Mouse (Mus musculus) neural tube, embryonic 13.5 days (tissue): ENCODE measurements around the gene Mapk12. TPM values are rescaled to one million over a fixed set of nuclear protein-coding genes. Genes with fewer than 3 reads are reported as not detected.

ENCODE experiments used
- ATAC-seq: fragments of 200-750 bp; cut with Nextera tagmentation; 2 replicates; pipeline ENCODE4 v1.8.0; 2017; ENCODE audit warnings: low read depth, mild to moderate bottlenecking, moderate TSS enrichment, moderate library complexity
- H3K27ac ChIP-seq: fragments of 300-500 bp; sonication (generic); replicated peaks from 2 replicates; pipeline ENCODE4 v1.5.1; 2015; ENCODE audit warnings: moderate library complexity, mild to moderate bottlenecking, inconsistent platforms
- H3K27me3 ChIP-seq: fragments of 300-500 bp; sonication (generic); 2 replicates; pipeline ENCODE4 v1.6.1; 2015; ENCODE audit warnings: mild to moderate bottlenecking, inconsistent platforms
- H3K36me3 ChIP-seq: fragments of 300-500 bp; sonication (generic); 2 replicates; pipeline ENCODE4 v1.6.1; 2015; ENCODE audit warnings: mild to moderate bottlenecking, inconsistent platforms
- H3K4me1 ChIP-seq: fragments of 300-500 bp; sonication (generic); replicated peaks from 2 replicates; pipeline ENCODE4 v1.6.1; 2015; ENCODE audit warnings: inconsistent platforms
- H3K4me2 ChIP-seq: fragments of 300-500 bp; sonication (generic); 2 replicates; pipeline ENCODE4 v1.6.1; 2015; ENCODE audit warnings: inconsistent platforms, mild to moderate bottlenecking, moderate library complexity
- H3K4me3 ChIP-seq: fragments of 300-500 bp; sonication (generic); 2 replicates; pipeline ENCODE4 v1.5.1; 2015; ENCODE audit warnings: mild to moderate bottlenecking, inconsistent platforms
- H3K9ac ChIP-seq: fragments of 300-500 bp; sonication (generic); 2 replicates; pipeline ENCODE4 v1.6.1; 2015; ENCODE audit warnings: moderate library complexity, mild to moderate bottlenecking, inconsistent platforms
- H3K9me3 ChIP-seq: fragments of 300-500 bp; sonication (generic); 2 replicates; pipeline ENCODE4 v1.6.1; 2016; ENCODE audit warnings: inconsistent platforms
- WGBS: fragments of 180-500 bp; shearing (Covaris S2); methylation state at CpG from one replicate; pipeline ENCODE4 v1.1.7; 2015; 5-methylcytosine and 5-hydroxymethylcytosine counted together
- polyA plus RNA-seq: library from polyadenylated mRNA; unstranded; fragments of >200 nt; fragmentation: Nextera tagmentation; extraction: Ambion mirVana; gene quantifications from 2 replicates; pipeline ENCODE4 v1.2.1, GENCODE M21; 2015

Mapk12 gene
- polyA plus RNA-seq, 1 experiment from 2014 or later, result 7.0 TPM

GRCm38 (mm10) chr15:89165478-89165877, 25.0 kb upstream of the Mapk12 start:
- 90% methylated on average over 12 of the region's 12 CpGs for WGBS
- no peak for ATAC-seq

DNA sequence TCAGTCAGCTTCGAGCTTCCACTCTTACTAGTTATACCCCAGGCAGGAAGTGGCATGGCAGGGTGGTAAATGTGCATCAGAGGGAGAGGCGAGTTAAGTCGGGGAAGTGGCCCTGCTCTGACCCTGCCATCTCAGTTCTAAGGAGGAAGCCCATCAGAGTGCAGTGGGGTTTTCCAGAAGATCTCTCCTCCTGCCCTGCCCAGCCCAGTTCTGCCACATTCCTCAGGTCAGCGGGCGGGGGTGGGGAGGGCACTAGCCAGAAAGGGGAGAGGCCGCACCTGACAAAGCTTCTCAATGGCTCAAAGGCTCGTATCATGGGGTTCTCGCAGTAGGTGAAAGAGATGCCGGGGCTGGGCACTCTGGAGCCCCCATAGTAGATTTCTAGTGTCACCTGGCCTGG, 20.9 kb upstream of the Mapk12 start:
- no peak overlapping the region for H3K4me2 ChIP-seq
- no peak for ATAC-seq
- H3K4me1 ChIP-seq, result no peaks in the 10 kb centered on the region
- peaks cover 100% of the 10 kb centered on the region for H3K36me3 ChIP-seq
- 92% methylated on average over 9 of the region's 9 CpGs for WGBS
- H3K9ac ChIP-seq, result no peak overlapping the region
- H3K27ac ChIP-seq, result no peak overlapping the region
- H3K27me3 ChIP-seq, result no peaks in the 10 kb centered on the region
- no peak overlapping the region for H3K4me3 ChIP-seq
- H3K9me3 ChIP-seq, result no peaks in the 10 kb centered on the region

More at GRCm38 (mm10) chr15:89165478-89165877, 25.0 kb upstream of the Mapk12 start:
- H3K4me3 ChIP-seq, result no peak overlapping the region
- peaks cover 90% of the 10 kb centered on the region for H3K36me3 ChIP-seq
- no peaks in the 10 kb centered on the region for H3K9me3 ChIP-seq
- no peak overlapping the region for H3K4me2 ChIP-seq
- no peak overlapping the region for H3K9ac ChIP-seq
- H3K4me1 ChIP-seq, result peaks cover 19% of the 10 kb centered on the region
- no peaks in the 10 kb centered on the region for H3K27me3 ChIP-seq
- no peak overlapping the region for H3K27ac ChIP-seq

GRCm38 (mm10) chr15:89158516-89158915, 18.0 kb upstream of the Mapk12 start:
- H3K4me2 ChIP-seq, result no peak overlapping the region
- ATAC-seq, result no peak
- no peak overlapping the region for H3K27ac ChIP-seq
- H3K4me3 ChIP-seq, result no peak overlapping the region
- H3K4me1 ChIP-seq, result no peaks in the 10 kb centered on the region; the same call in 1 of the 2 replicates
- H3K36me3 ChIP-seq, result peaks cover 100% of the 10 kb centered on the region
- H3K27me3 ChIP-seq, result no peaks in the 10 kb centered on the region
- H3K9ac ChIP-seq, result no peak overlapping the region
- 95% methylated on average over 16 of the region's 16 CpGs for WGBS
- H3K9me3 ChIP-seq, result no peaks in the 10 kb centered on the region

DNA sequence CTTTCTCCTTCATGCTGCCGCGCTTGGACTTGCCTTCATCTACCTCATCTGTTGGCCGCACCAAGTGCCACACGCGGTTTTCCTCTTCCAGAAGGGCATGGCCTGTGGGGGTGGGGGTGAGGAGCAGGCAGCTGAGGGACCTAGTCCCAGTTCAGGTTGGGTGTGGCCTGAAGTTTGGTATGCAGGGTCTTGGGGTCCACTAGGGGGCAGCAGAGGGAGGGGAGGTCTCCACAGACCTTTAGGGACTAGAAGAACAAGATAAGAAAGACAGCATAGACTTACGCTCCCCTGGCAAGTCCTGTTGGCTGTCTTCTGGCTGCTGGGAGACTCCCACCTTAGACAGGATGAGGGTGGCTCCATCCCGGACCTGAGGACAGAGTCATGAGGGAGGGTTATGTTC, 17.5 kb upstream of the Mapk12 start:
- H3K36me3 ChIP-seq, result peaks cover 98% of the 10 kb centered on the region
- no peak for ATAC-seq
- no peaks in the 10 kb centered on the region for H3K27me3 ChIP-seq

GRCm38 (mm10) chr15:89152312-89152711, 11.8 kb upstream of the Mapk12 start:
- peak; percentile 40 for ATAC-seq

More for the DNA sequence above, 17.5 kb upstream of the Mapk12 start:
- no peak overlapping the region for H3K27ac ChIP-seq
- H3K9me3 ChIP-seq, result no peaks in the 10 kb centered on the region
- H3K4me3 ChIP-seq, result no peak overlapping the region
- no peaks in the 10 kb centered on the region; the same call in 1 of the 2 replicates for H3K4me1 ChIP-seq
- no peak overlapping the region for H3K4me2 ChIP-seq
- 68% methylated on average over 7 of the region's 7 CpGs for WGBS
- no peak overlapping the region for H3K9ac ChIP-seq

DNA sequence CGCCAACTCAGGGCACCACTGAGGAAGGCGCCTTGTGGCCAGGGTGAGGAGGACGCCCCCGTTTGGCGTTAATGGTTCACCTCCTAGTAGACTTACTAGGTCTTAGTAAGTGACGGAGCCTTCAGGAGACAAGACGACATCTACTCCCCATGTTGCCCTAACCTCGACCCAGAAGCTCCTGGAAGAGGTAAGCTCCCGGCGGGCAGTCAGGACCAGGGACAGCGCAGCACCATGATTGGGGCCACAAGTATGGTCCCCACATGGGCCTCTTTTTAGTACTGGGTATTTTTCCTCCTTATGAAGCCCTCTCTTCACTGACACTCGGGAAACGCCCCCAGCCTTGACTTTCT, 9.5 kb upstream of the Mapk12 start:
- Histone ChIP-seq H3K4me2 (peak overlapping the region; percentile 77), H3K4me3 (peak overlapping the region; percentile 67), H3K9ac (peak overlapping the region; percentile 84), H3K27ac (peak overlapping the region; percentile 91), H3K36me3 (peaks cover 29% of the 10 kb centered on the region), H3K9me3 (no peaks in the 10 kb centered on the region), H3K4me1 (peaks cover 54% of the 10 kb centered on the region), H3K27me3 (no peaks in the 10 kb centered on the region)
- 1% methylated on average over 13 of the region's 13 CpGs for WGBS
- ATAC-seq, result no peak

More at GRCm38 (mm10) chr15:89152312-89152711, 11.8 kb upstream of the Mapk12 start:
- H3K4me3 ChIP-seq, result no peak overlapping the region
- H3K27me3 ChIP-seq, result no peaks in the 10 kb centered on the region
- H3K9ac ChIP-seq, result no peak overlapping the region
- peaks cover 40% of the 10 kb centered on the region for H3K4me1 ChIP-seq
- H3K4me2 ChIP-seq, result no peak overlapping the region
- peaks cover 41% of the 10 kb centered on the region for H3K36me3 ChIP-seq
- peak overlapping the region; percentile 73 for H3K27ac ChIP-seq
- H3K9me3 ChIP-seq, result no peaks in the 10 kb centered on the region

- Histone ChIP-seq H3K27me3 (no peaks in the 10 kb centered on the region), H3K36me3 (peaks cover 29% of the 10 kb centered on the region), H3K9ac (peak within 1 kb of the TSS; percentile 84), H3K27ac (peak within 1 kb of the TSS; percentile 91), H3K4me2 (peak within 1 kb of the TSS; percentile 77), H3K4me3 (peak within 1 kb of the TSS; percentile 67), H3K4me1 (peaks cover 54% of the 10 kb centered on the region), H3K9me3 (no peaks in the 10 kb centered on the region)
- ATAC-seq, result peak; percentile 57
- WGBS, result 1% methylated on average over 60 of the region's 61 CpGs
Observed at GRCm38 (mm10) chr15:89149271-89150040, 9.0 kb upstream of the Mapk12 start, which contains the start of gene Mapk11. Gene Mapk11 (minus strand): TSS chr15:89149628.

GRCm38 (mm10) chr15:89148496-89149270, 8.2 kb upstream of the Mapk12 start:
- Histone ChIP-seq H3K27me3 (no peaks in the 10 kb centered on the region), H3K4me2 (peak overlapping the region; percentile 77), H3K4me1 (peaks cover 54% of the 10 kb centered on the region), H3K27ac (peak overlapping the region; percentile 91), H3K9ac (peak overlapping the region; percentile 84), H3K9me3 (no peaks in the 10 kb centered on the region), H3K36me3 (peaks cover 28% of the 10 kb centered on the region), H3K4me3 (peak overlapping the region; percentile 67)
- WGBS, result 5% methylated on average over 25 of the region's 25 CpGs
- 0 out of 2 replicates have a peak, but pooled peaks have one; percentile 12 for ATAC-seq

GRCm38 (mm10) chr15:89147895-89148294, 7.4 kb upstream of the Mapk12 start:
- Histone ChIP-seq H3K9ac (peak overlapping the region; percentile 84), H3K36me3 (peaks cover 31% of the 10 kb centered on the region), H3K4me2 (peak overlapping the region; percentile 77), H3K27me3 (no peaks in the 10 kb centered on the region), H3K27ac (peak overlapping the region; percentile 91; the same call in 1 of the 2 replicates), H3K9me3 (no peaks in the 10 kb centered on the region), H3K4me3 (peak overlapping the region; percentile 67), H3K4me1 (peaks cover 53% of the 10 kb centered on the region)
- 42% methylated on average over 4 of the region's 4 CpGs for WGBS
- no peak for ATAC-seq

- peak overlapping the region; percentile 67 for H3K4me3 ChIP-seq
- 22% methylated on average over 10 of the region's 10 CpGs for WGBS
- 0 out of 2 replicates have a peak overlapping the region, but pooled peaks have one; percentile 28 for H3K27ac ChIP-seq
- peaks cover 35% of the 10 kb centered on the region for H3K36me3 ChIP-seq
- ATAC-seq, result no peak
- peaks cover 49% of the 10 kb centered on the region for H3K4me1 ChIP-seq
- peak overlapping the region; percentile 77 for H3K4me2 ChIP-seq
- no peaks in the 10 kb centered on the region for H3K9me3 ChIP-seq
- no peaks in the 10 kb centered on the region for H3K27me3 ChIP-seq
- H3K9ac ChIP-seq, result peak overlapping the region; percentile 84
Observed at GRCm38 (mm10) chr15:89147456-89147855, 7.0 kb upstream of the Mapk12 start.

GRCm38 (mm10) chr15:89147024-89147423, 6.5 kb upstream of the Mapk12 start:
- ATAC-seq, result no peak
- Histone ChIP-seq H3K4me2 (peak overlapping the region; percentile 77), H3K4me3 (peak overlapping the region; percentile 67), H3K9ac (peak overlapping the region; percentile 84), H3K36me3 (peaks cover 36% of the 10 kb centered on the region), H3K4me1 (peaks cover 45% of the 10 kb centered on the region), H3K27me3 (no peaks in the 10 kb centered on the region), H3K9me3 (no peaks in the 10 kb centered on the region), H3K27ac (peak overlapping the region; percentile 81)
- 15% methylated on average over 15 of the region's 16 CpGs for WGBS

GRCm38 (mm10) chr15:89146537-89146936, 6.0 kb upstream of the Mapk12 start:
- peak; percentile 33; the same call in 1 of the 2 replicates for ATAC-seq
- Histone ChIP-seq H3K4me2 (peak overlapping the region; percentile 77), H3K9me3 (no peaks in the 10 kb centered on the region), H3K4me3 (peak overlapping the region; percentile 67), H3K27ac (peak overlapping the region; percentile 81), H3K4me1 (peaks cover 42% of the 10 kb centered on the region), H3K9ac (peak overlapping the region; percentile 84), H3K36me3 (peaks cover 36% of the 10 kb centered on the region), H3K27me3 (no peaks in the 10 kb centered on the region)
- WGBS, result under 1% methylated on average over 27 of the region's 27 CpGs
